11 mouse cellular contexts compared by ENCODE assay signal in genomic region chr8:83596369-83596768, GRCm38 (mm10). TPM values are rescaled to one million over a fixed set of nuclear protein-coding genes. Genes with fewer than 3 reads are reported as not detected.
DNase-seq lines count a peak whose midpoint lies in the region; ATAC-seq lines count a peak whose summit lies in the region.
"Had no signal": no experiment of that assay in that cellular context is flagged by ENCODE, and none has a peak within 500 bp of the region (broad histone marks: within the 10 kb centered on the region; RNA-seq: fewer than 3 reads in every experiment).

No protein-coding gene starts in this region.

- H3K9ac ChIP-seq in embryonic facial prominence, embryonic 11.5 days (replicated peaks; ENCODE audit: low read length): no peak overlapping the region
- no peak overlapping the region for H3K9ac ChIP-seq in midbrain, embryonic 11.5 days (ENCODE audit: low read length)
- H3K9ac ChIP-seq in midbrain, embryonic 16.5 days (ENCODE audit: low read depth, low read length): no peak overlapping the region
- H3K9ac ChIP-seq: forebrain, embryonic 13.5 days; limb, embryonic 12.5 days had no signal

- H3K9me3 ChIP-seq in embryonic facial prominence, embryonic 11.5 days (replicated peaks; ENCODE audit: control insufficient read depth, low read length): no peaks in the 10 kb centered on the region
- no peaks in the 10 kb centered on the region for H3K9me3 ChIP-seq in embryonic facial prominence, embryonic 10.5 days
- H3K9me3 ChIP-seq in midbrain, embryonic 11.5 days (ENCODE audit: control insufficient read depth, low read length): no peaks in the 10 kb centered on the region
- H3K9me3 ChIP-seq in midbrain, embryonic 16.5 days (replicated peaks; ENCODE audit: control insufficient read depth, low read length, poor library complexity, severe bottlenecking): no peaks in the 10 kb centered on the region
- H3K9me3 ChIP-seq: forebrain, embryonic 13.5 days; limb, embryonic 12.5 days had no signal

- H3K27ac ChIP-seq in embryonic facial prominence, embryonic 11.5 days (replicated peaks; ENCODE audit: low read depth, low read length): no peak overlapping the region
- no peak overlapping the region for H3K27ac ChIP-seq in embryonic facial prominence, embryonic 10.5 days (replicated peaks)
- H3K27ac ChIP-seq in midbrain, embryonic 11.5 days (ENCODE audit: low read depth, low read length): no peak overlapping the region
- H3K27ac ChIP-seq in midbrain, embryonic 16.5 days (ENCODE audit: low read length): no peak overlapping the region
- H3K27ac ChIP-seq: forebrain, embryonic 13.5 days; limb, embryonic 12.5 days had no signal

- no peak overlapping the region for H3K4me2 ChIP-seq in embryonic facial prominence, embryonic 11.5 days (ENCODE audit: low read depth, low read length)
- H3K4me2 ChIP-seq in midbrain, embryonic 11.5 days: no peak overlapping the region
- H3K4me2 ChIP-seq in midbrain, embryonic 16.5 days (ENCODE audit: low read length): no peak overlapping the region
- H3K4me2 ChIP-seq: forebrain, embryonic 13.5 days; limb, embryonic 12.5 days had no signal

- no peak overlapping the region for H3K4me3 ChIP-seq in embryonic facial prominence, embryonic 11.5 days (ENCODE audit: low read depth, low read length)
- H3K4me3 ChIP-seq in embryonic facial prominence, embryonic 10.5 days: no peak overlapping the region
- H3K4me3 ChIP-seq in midbrain, embryonic 11.5 days (ENCODE audit: low read depth, low read length): no peak overlapping the region
- H3K4me3 ChIP-seq in midbrain, embryonic 16.5 days (ENCODE audit: low read depth, low read length): no peak overlapping the region
- H3K4me3 ChIP-seq: forebrain, embryonic 13.5 days; limb, embryonic 12.5 days had no signal

- H3K27me3 ChIP-seq in embryonic facial prominence, embryonic 11.5 days (ENCODE audit: control insufficient read depth, insufficient read depth, low read length): no peaks in the 10 kb centered on the region
- no peaks in the 10 kb centered on the region for H3K27me3 ChIP-seq in embryonic facial prominence, embryonic 10.5 days (replicated peaks; ENCODE audit: low read depth, poor library complexity, severe bottlenecking)
- H3K27me3 ChIP-seq in midbrain, embryonic 11.5 days (ENCODE audit: control insufficient read depth, insufficient read depth, low read length): no peaks in the 10 kb centered on the region
- no peaks in the 10 kb centered on the region for H3K27me3 ChIP-seq in midbrain, embryonic 16.5 days (ENCODE audit: control insufficient read depth, insufficient read depth, low read depth, low read length)
- H3K27me3 ChIP-seq: forebrain, embryonic 13.5 days; limb, embryonic 12.5 days had no signal

- 26% methylated on average over 3 of the region's 3 CpGs for WGBS in embryonic facial prominence, embryonic 11.5 days
- WGBS in embryonic facial prominence, embryonic 10.5 days: 29% methylated on average over 3 of the region's 3 CpGs
- 23% methylated on average over 3 of the region's 3 CpGs for WGBS in midbrain, embryonic 11.5 days
- 17% methylated on average over 3 of the region's 3 CpGs for WGBS in midbrain, embryonic 16.5 days

- H3K4me1 ChIP-seq in embryonic facial prominence, embryonic 11.5 days (ENCODE audit: control insufficient read depth, insufficient read depth, low read length): no peaks in the 10 kb centered on the region
- H3K4me1 ChIP-seq in embryonic facial prominence, embryonic 10.5 days: peaks cover 26% of the 10 kb centered on the region
- peaks cover 16% of the 10 kb centered on the region for H3K4me1 ChIP-seq in midbrain, embryonic 11.5 days (ENCODE audit: control insufficient read depth, insufficient read depth, low read length)
- H3K4me1 ChIP-seq in midbrain, embryonic 16.5 days (ENCODE audit: control insufficient read depth, insufficient read depth, low read length): peaks cover 16% of the 10 kb centered on the region

- peak; percentile 49 for DNase-seq in embryonic facial prominence, embryonic 11.5 days (ENCODE audit: low spot score)
- DNase-seq in embryonic facial prominence, embryonic 10.5 days (ENCODE audit: low spot score): no peak
- peak; percentile 81 for DNase-seq in midbrain, embryonic 11.5 days (ENCODE audit: low spot score, missing footprints)
- peak; percentile 64 to 66 for DNase-seq in kidney, postnatal 25 days
- peak; percentile 61 for DNase-seq in thymus, postnatal 14 days
- DNase-seq in spleen, postnatal 4 days (ENCODE audit: low spot score in 2 of 2): no peak
- DNase-seq in cerebellum, postnatal 10 days: no peak
- DNase-seq: heart, postnatal 10 days had no signal

- no peaks in the 10 kb centered on the region for H3K36me3 ChIP-seq in embryonic facial prominence, embryonic 11.5 days (replicated peaks; ENCODE audit: control insufficient read depth, insufficient read depth, low read depth, low read length)
- peaks cover 10% of the 10 kb centered on the region for H3K36me3 ChIP-seq in embryonic facial prominence, embryonic 10.5 days (replicated peaks)
- H3K36me3 ChIP-seq in midbrain, embryonic 11.5 days (ENCODE audit: control insufficient read depth, insufficient read depth, low read length): no peaks in the 10 kb centered on the region
- no peaks in the 10 kb centered on the region for H3K36me3 ChIP-seq in midbrain, embryonic 16.5 days (ENCODE audit: control insufficient read depth, insufficient read depth, low read length)

- no peak for ATAC-seq in embryonic facial prominence, embryonic 11.5 days (replicated peaks; ENCODE audit: insufficient number of reproducible peaks, low FRiP score, low TSS enrichment, low read depth)
- ATAC-seq in midbrain, embryonic 11.5 days (ENCODE audit: low FRiP score): no peak
- ATAC-seq in midbrain, embryonic 16.5 days: no peak
- ATAC-seq: forebrain, embryonic 13.5 days had no signal

RNA-seq across cellular contexts. Expression of gene Tecr, which starts 11.4 kb away (rescaled TPM):
- polyA plus RNA-seq in embryonic facial prominence, embryonic 11.5 days (2014; fragmentation: Nextera tagmentation; extraction: Ambion mirVana): 667 and 692 TPM in 2 replicates
- 667 and 713 TPM in 2 replicates for polyA plus RNA-seq in embryonic facial prominence, embryonic 10.5 days (2016; fragmentation: Nextera tagmentation; extraction: Ambion mirVana)
- 680 and 686 TPM in 2 replicates for polyA plus RNA-seq in midbrain, embryonic 11.5 days (2014; fragmentation: Nextera tagmentation; extraction: Ambion mirVana)
- polyA plus RNA-seq in midbrain, embryonic 16.5 days (2015; fragmentation: Nextera tagmentation; extraction: Ambion mirVana): 1,093 and 1,247 TPM in 2 replicates

RNA-seq across cellular contexts. Expression of gene Dnajb1, which starts 11.6 kb away (rescaled TPM):
- 54.4 and 61.4 TPM in 2 replicates for polyA plus RNA-seq in embryonic facial prominence, embryonic 11.5 days (2014; fragmentation: Nextera tagmentation; extraction: Ambion mirVana)
- 78.3 and 84.7 TPM in 2 replicates for polyA plus RNA-seq in embryonic facial prominence, embryonic 10.5 days (2016; fragmentation: Nextera tagmentation; extraction: Ambion mirVana)
- 61.1 and 71.3 TPM in 2 replicates for polyA plus RNA-seq in midbrain, embryonic 11.5 days (2014; fragmentation: Nextera tagmentation; extraction: Ambion mirVana)
- polyA plus RNA-seq in midbrain, embryonic 16.5 days (2015; fragmentation: Nextera tagmentation; extraction: Ambion mirVana): 60.2 and 60.8 TPM in 2 replicates

RNA-seq across cellular contexts. Expression of gene Ndufb7, which starts 29.9 kb away (rescaled TPM):
- 327 and 351 TPM in 2 replicates for polyA plus RNA-seq in embryonic facial prominence, embryonic 11.5 days (2014; fragmentation: Nextera tagmentation; extraction: Ambion mirVana)
- polyA plus RNA-seq in embryonic facial prominence, embryonic 10.5 days (2016; fragmentation: Nextera tagmentation; extraction: Ambion mirVana): 320 and 348 TPM in 2 replicates
- polyA plus RNA-seq in midbrain, embryonic 11.5 days (2014; fragmentation: Nextera tagmentation; extraction: Ambion mirVana): 351 and 359 TPM in 2 replicates
- 320 and 338 TPM in 2 replicates for polyA plus RNA-seq in midbrain, embryonic 16.5 days (2015; fragmentation: Nextera tagmentation; extraction: Ambion mirVana)

RNA-seq across cellular contexts. Expression of gene Gipc1, which starts 56.1 kb away (rescaled TPM):
- 169 and 177 TPM in 2 replicates for polyA plus RNA-seq in embryonic facial prominence, embryonic 11.5 days (2014; fragmentation: Nextera tagmentation; extraction: Ambion mirVana)
- 208 and 209 TPM in 2 replicates for polyA plus RNA-seq in embryonic facial prominence, embryonic 10.5 days (2016; fragmentation: Nextera tagmentation; extraction: Ambion mirVana)
- 184 TPM in 2 replicates for polyA plus RNA-seq in midbrain, embryonic 11.5 days (2014; fragmentation: Nextera tagmentation; extraction: Ambion mirVana)
- 126 and 132 TPM in 2 replicates for polyA plus RNA-seq in midbrain, embryonic 16.5 days (2015; fragmentation: Nextera tagmentation; extraction: Ambion mirVana)

Comparison
In these comparisons a context has a peak if more than half of its experiments do, and no peak if none do; other contexts are left out.
1. DNase-seq: peak in embryonic facial prominence, embryonic 11.5 days (single experiment), midbrain, embryonic 11.5 days (single experiment), kidney, postnatal 25 days (2 of 2) and thymus, postnatal 14 days (single experiment); none in embryonic facial prominence, embryonic 10.5 days (single experiment), spleen, postnatal 4 days (0 of 2) and cerebellum, postnatal 10 days (0 of 2).